In the genomic region with DNA sequence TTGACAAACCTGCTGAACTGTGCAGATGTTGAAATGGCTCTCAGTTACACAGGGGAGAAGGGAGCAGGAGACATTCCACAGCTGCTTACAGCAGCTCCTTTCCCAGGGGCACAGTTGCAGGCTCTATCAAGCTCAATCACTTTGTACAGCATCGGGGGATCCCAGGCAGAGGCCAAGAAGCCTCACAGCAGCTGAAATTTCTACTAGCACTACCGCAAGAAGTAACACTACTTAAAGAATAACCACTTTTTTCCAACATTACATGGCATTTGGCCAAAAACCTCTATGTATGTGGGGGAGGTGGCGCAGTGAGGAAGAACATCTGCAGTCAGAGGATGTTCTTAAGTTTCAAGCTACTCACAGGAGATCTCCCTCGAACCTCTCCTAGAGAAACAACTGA, we compare ENCODE assay signal across 13 mouse cellular contexts.
DNase-seq lines count a peak whose midpoint lies in the region; ATAC-seq and TF ChIP-seq lines count a peak whose summit lies in the region.
"Had no signal": no experiment of that assay in that cellular context is flagged by ENCODE, and none has a peak within 500 bp of the region (broad histone marks: within the 10 kb centered on the region; RNA-seq: fewer than 3 reads in every experiment).

No protein-coding gene starts in this region.

- intact Hi-C loops in heart, postnatal 25 days (cut with DNase I), result no loop called here

- H3K4me3 ChIP-seq in heart, embryonic 13.5 days, result no peak overlapping the region
- H3K4me3 ChIP-seq in stomach, embryonic 14.5 days (ENCODE audit: low read depth, low read length), result no peak overlapping the region
- no peak overlapping the region for H3K4me3 ChIP-seq in stomach, postnatal 0 days (ENCODE audit: low read depth, low read length)
- no peak overlapping the region for H3K4me3 ChIP-seq in hindbrain, postnatal 0 days (ENCODE audit: low read length)
- H3K4me3 ChIP-seq: forebrain, embryonic 12.5 days; hindbrain, embryonic 15.5 days; megakaryocyte, embryonic 14.5 days had no signal

- H3K36me3 ChIP-seq in heart, embryonic 13.5 days, result no peaks in the 10 kb centered on the region
- no peaks in the 10 kb centered on the region for H3K36me3 ChIP-seq in stomach, embryonic 14.5 days (ENCODE audit: control insufficient read depth, insufficient read depth, low read length)
- no peaks in the 10 kb centered on the region for H3K36me3 ChIP-seq in stomach, postnatal 0 days (ENCODE audit: control insufficient read depth, insufficient read depth, low read length)
- H3K36me3 ChIP-seq in hindbrain, postnatal 0 days (ENCODE audit: insufficient read depth, low read length), result no peaks in the 10 kb centered on the region
- H3K36me3 ChIP-seq: forebrain, embryonic 12.5 days; hindbrain, embryonic 15.5 days had no signal

- no peaks in the 10 kb centered on the region for H3K9me3 ChIP-seq in heart, embryonic 13.5 days
- H3K9me3 ChIP-seq in stomach, embryonic 14.5 days (ENCODE audit: control insufficient read depth, low read depth, low read length), result no peaks in the 10 kb centered on the region
- H3K9me3 ChIP-seq in stomach, postnatal 0 days (ENCODE audit: control insufficient read depth, low read length), result no peaks in the 10 kb centered on the region
- no peaks in the 10 kb centered on the region for H3K9me3 ChIP-seq in hindbrain, postnatal 0 days (ENCODE audit: low read length)
- H3K9me3 ChIP-seq: forebrain, embryonic 12.5 days; hindbrain, embryonic 15.5 days; megakaryocyte, embryonic 14.5 days had no signal

- ATAC-seq in heart, embryonic 13.5 days (ENCODE audit: extremely low read depth, insufficient number of reproducible peaks, low FRiP score, low TSS enrichment), result no peak
- ATAC-seq in stomach, embryonic 14.5 days (ENCODE audit: insufficient number of reproducible peaks, insufficient read depth, low FRiP score, low read depth), result peak; percentile 74; the same call in 1 of the 2 replicates
- no peak for ATAC-seq in stomach, postnatal 0 days (ENCODE audit: low FRiP score, low TSS enrichment)
- no peak for ATAC-seq in hindbrain, postnatal 0 days

- no peak overlapping the region for H3K4me2 ChIP-seq in heart, embryonic 13.5 days
- H3K4me2 ChIP-seq in stomach, embryonic 14.5 days (replicated peaks; ENCODE audit: low read depth, low read length), result no peak overlapping the region
- H3K4me2 ChIP-seq in stomach, postnatal 0 days (replicated peaks; ENCODE audit: low read depth), result no peak overlapping the region
- no peak overlapping the region for H3K4me2 ChIP-seq in hindbrain, postnatal 0 days (ENCODE audit: low read depth, low read length)
- H3K4me2 ChIP-seq: forebrain, embryonic 12.5 days; hindbrain, embryonic 15.5 days had no signal

- no peak for DNase-seq in heart, postnatal 25 days (ENCODE audit: low spot score)
- no peak for DNase-seq in stomach, postnatal 0 days (ENCODE audit: low spot score)
- DNase-seq in heart, postnatal 4 days, result peak; percentile 23
- DNase-seq in yolk sac, embryonic 10.5 days (ENCODE audit: low spot score), result peak; percentile 18
- DNase-seq in thymus, postnatal 10 days (ENCODE audit: low spot score in 2 of 2), result no peak
- no peak for DNase-seq in hindbrain, postnatal 0 days (ENCODE audit: low spot score)
- DNase-seq: cerebellum, postnatal 10 days; thymus, postnatal 25 days had no signal

- H3K27me3 ChIP-seq in heart, embryonic 13.5 days (replicated peaks), result no peaks in the 10 kb centered on the region
- no peaks in the 10 kb centered on the region for H3K27me3 ChIP-seq in stomach, embryonic 14.5 days (ENCODE audit: control insufficient read depth, insufficient read depth, low read length)
- H3K27me3 ChIP-seq in stomach, postnatal 0 days (ENCODE audit: control insufficient read depth, insufficient read depth, low read length), result no peaks in the 10 kb centered on the region
- H3K27me3 ChIP-seq in hindbrain, postnatal 0 days (ENCODE audit: insufficient read depth, low read length), result no peaks in the 10 kb centered on the region
- H3K27me3 ChIP-seq: hindbrain, embryonic 15.5 days; megakaryocyte, embryonic 14.5 days had no signal

- H3K9ac ChIP-seq in heart, embryonic 13.5 days, result no peak overlapping the region
- H3K9ac ChIP-seq in stomach, embryonic 14.5 days (replicated peaks; ENCODE audit: low read depth, low read length), result no peak overlapping the region
- no peak overlapping the region for H3K9ac ChIP-seq in stomach, postnatal 0 days (ENCODE audit: low read length)
- no peak overlapping the region for H3K9ac ChIP-seq in hindbrain, postnatal 0 days (replicated peaks; ENCODE audit: low read length)
- H3K9ac ChIP-seq: forebrain, embryonic 12.5 days; hindbrain, embryonic 15.5 days had no signal

- WGBS in heart, embryonic 13.5 days, result 54% methylated on average over 4 of the region's 4 CpGs
- WGBS in stomach, embryonic 14.5 days, result 23% methylated on average over 4 of the region's 4 CpGs
- WGBS in stomach, postnatal 0 days, result 41% methylated on average over 4 of the region's 4 CpGs
- WGBS in hindbrain, postnatal 0 days, result 68% methylated on average over 4 of the region's 4 CpGs

- TF ChIP-seq CTCF in stomach, postnatal 0 days (IDR thresholded peaks at IDR 0.05; ENCODE audit: low read depth), result no peak
- TF ChIP-seq CTCF in hindbrain, postnatal 0 days (IDR thresholded peaks at IDR 0.05; ENCODE audit: low read depth), result no peak

- H3K27ac ChIP-seq in heart, embryonic 13.5 days (replicated peaks), result peak overlapping the region; percentile 54
- peak overlapping the region; percentile 55 for H3K27ac ChIP-seq in stomach, embryonic 14.5 days (ENCODE audit: low read length)
- no peak overlapping the region; the same call in 1 of the 2 replicates for H3K27ac ChIP-seq in stomach, postnatal 0 days (replicated peaks)
- no peak overlapping the region for H3K27ac ChIP-seq in hindbrain, postnatal 0 days
- H3K27ac ChIP-seq: forebrain, embryonic 12.5 days; hindbrain, embryonic 15.5 days had no signal

- TF ChIP-seq EP300 in stomach, postnatal 0 days (optimal IDR thresholded peaks at IDR 0.05), result no peak

- H3K4me1 ChIP-seq in heart, embryonic 13.5 days, result peaks cover 15% of the 10 kb centered on the region; the same call in 1 of the 2 replicates
- H3K4me1 ChIP-seq in stomach, embryonic 14.5 days (ENCODE audit: control insufficient read depth, insufficient read depth, low read length), result peaks cover 12% of the 10 kb centered on the region; the same call in 1 of the 2 replicates
- H3K4me1 ChIP-seq in stomach, postnatal 0 days (replicated peaks; ENCODE audit: control insufficient read depth, insufficient read depth), result no peaks in the 10 kb centered on the region
- no peaks in the 10 kb centered on the region for H3K4me1 ChIP-seq in hindbrain, postnatal 0 days (ENCODE audit: insufficient read depth, low read length)
- H3K4me1 ChIP-seq: forebrain, embryonic 12.5 days had no signal

Comparison
In these comparisons a context has a peak if more than half of its experiments do, and no peak if none do; other contexts are left out.
1. H3K27ac ChIP-seq: peak in heart, embryonic 13.5 days (single experiment) and stomach, embryonic 14.5 days (single experiment); none in stomach, postnatal 0 days (single experiment) and hindbrain, postnatal 0 days (single experiment).
2. DNase-seq: peak in heart, postnatal 4 days (single experiment) and yolk sac, embryonic 10.5 days (single experiment); none in heart, postnatal 25 days (single experiment), stomach, postnatal 0 days (single experiment), thymus, postnatal 10 days (0 of 2) and hindbrain, postnatal 0 days (single experiment).